Mouse (Mus musculus) intestine, postnatal 0 days (tissue): ENCODE measurements around the gene Kctd11. TPM values are rescaled to one million over a fixed set of nuclear protein-coding genes. Genes with fewer than 3 reads are reported as not detected.

ENCODE experiments used
- ATAC-seq: fragments of 200-750 bp; cut with Nextera tagmentation; 2 replicates; pipeline ENCODE4 v1.8.0; 2017; ENCODE audit warnings: mild to moderate bottlenecking, moderate TSS enrichment, moderate library complexity
- H3K27ac ChIP-seq: fragments of 300-500 bp; sonication (generic); 2 replicates; pipeline ENCODE4 v1.5.1; 2014; ENCODE audit warnings: mild to moderate bottlenecking, low read depth, low read length, moderate library complexity
- H3K27me3 ChIP-seq: fragments of 300-500 bp; sonication (generic); replicated peaks from 2 replicates; pipeline ENCODE4 v1.6.1; 2014; ENCODE audit warnings: low read length, mixed read lengths; ENCODE audit not compliant: control insufficient read depth, insufficient read depth
- H3K36me3 ChIP-seq: fragments of 300-500 bp; sonication (generic); 2 replicates; pipeline ENCODE4 v1.6.1; 2014; ENCODE audit warnings: mild to moderate bottlenecking, moderate library complexity; ENCODE audit not compliant: control insufficient read depth, insufficient read depth
- H3K4me1 ChIP-seq: fragments of 300-500 bp; sonication (generic); replicated peaks from 2 replicates; pipeline ENCODE4 v1.6.1; 2014; ENCODE audit warnings: antibody characterized with exemption, low read length, mixed read lengths; ENCODE audit not compliant: control insufficient read depth, insufficient read depth
- H3K4me2 ChIP-seq: fragments of 300-500 bp; sonication (generic); replicated peaks from 2 replicates; pipeline ENCODE4 v1.6.1; 2014; ENCODE audit warnings: low read depth, mild to moderate bottlenecking, moderate library complexity
- H3K4me3 ChIP-seq: fragments of 300-500 bp; sonication (generic); 2 replicates; pipeline ENCODE4 v1.5.1; 2014; ENCODE audit warnings: low read depth, low read length
- H3K9ac ChIP-seq: fragments of 300-500 bp; sonication (generic); 2 replicates; pipeline ENCODE4 v1.6.1; 2014; ENCODE audit warnings: mild to moderate bottlenecking, low read depth, low read length
- H3K9me3 ChIP-seq: fragments of 300-500 bp; sonication (generic); 2 replicates; pipeline ENCODE4 v1.6.1; 2016; ENCODE audit warnings: mixed run types; ENCODE audit not compliant: control insufficient read depth
- CTCF ChIP-seq: sonication (generic); IDR thresholded peaks from 2 replicates; pipeline ENCODE4 v1.5.1; 2016; ENCODE audit warnings: low read depth, mild to moderate bottlenecking, control low read depth, antibody characterized with exemption, moderate library complexity
- WGBS: fragments of 180-500 bp; shearing (Covaris S2); extraction: QIAGEN DNeasy Blood & Tissue Kit; methylation state at CpG from one replicate; pipeline ENCODE4 v1.1.7; 2014; 5-methylcytosine and 5-hydroxymethylcytosine counted together
- polyA plus RNA-seq: library from polyadenylated mRNA; unstranded; fragments of >200 nt; fragmentation: Nextera tagmentation; extraction: Ambion mirVana; gene quantifications from 2 replicates; pipeline ENCODE4 v1.2.1, GENCODE M21; 2015

Kctd11 gene
- polyA plus RNA-seq, 1 experiment from 2014 or later: 4.0 TPM

GRCm38 (mm10) chr11:69884663-69885062, 3.5 kb upstream of the Kctd11 start:
- WGBS: 76% methylated on average over 8 of the region's 8 CpGs
- no peak overlapping the region for H3K4me3 ChIP-seq
- no peak for TF ChIP-seq CTCF
- no peak for ATAC-seq
- no peaks in the 10 kb centered on the region for H3K9me3 ChIP-seq
- H3K4me1 ChIP-seq: peaks cover 5% of the 10 kb centered on the region; the same call in 1 of the 2 replicates
- H3K36me3 ChIP-seq: no peaks in the 10 kb centered on the region
- no peak overlapping the region for H3K9ac ChIP-seq
- H3K27me3 ChIP-seq: no peaks in the 10 kb centered on the region
- no peak overlapping the region for H3K4me2 ChIP-seq
- no peak overlapping the region for H3K27ac ChIP-seq

- Histone ChIP-seq H3K27me3 (no peaks in the 10 kb centered on the region), H3K27ac (no peak overlapping the region), H3K9ac (no peak overlapping the region), H3K4me3 (no peak overlapping the region), H3K36me3 (no peaks in the 10 kb centered on the region), H3K9me3 (no peaks in the 10 kb centered on the region), H3K4me1 (peaks cover 5% of the 10 kb centered on the region; the same call in 1 of the 2 replicates), H3K4me2 (no peak overlapping the region)
- ATAC-seq: no peak
- TF ChIP-seq CTCF: no peak
- 56% methylated on average over 9 of the region's 9 CpGs for WGBS
Observed at GRCm38 (mm10) chr11:69884240-69884639, 3.0 kb upstream of the Kctd11 start.

DNA sequence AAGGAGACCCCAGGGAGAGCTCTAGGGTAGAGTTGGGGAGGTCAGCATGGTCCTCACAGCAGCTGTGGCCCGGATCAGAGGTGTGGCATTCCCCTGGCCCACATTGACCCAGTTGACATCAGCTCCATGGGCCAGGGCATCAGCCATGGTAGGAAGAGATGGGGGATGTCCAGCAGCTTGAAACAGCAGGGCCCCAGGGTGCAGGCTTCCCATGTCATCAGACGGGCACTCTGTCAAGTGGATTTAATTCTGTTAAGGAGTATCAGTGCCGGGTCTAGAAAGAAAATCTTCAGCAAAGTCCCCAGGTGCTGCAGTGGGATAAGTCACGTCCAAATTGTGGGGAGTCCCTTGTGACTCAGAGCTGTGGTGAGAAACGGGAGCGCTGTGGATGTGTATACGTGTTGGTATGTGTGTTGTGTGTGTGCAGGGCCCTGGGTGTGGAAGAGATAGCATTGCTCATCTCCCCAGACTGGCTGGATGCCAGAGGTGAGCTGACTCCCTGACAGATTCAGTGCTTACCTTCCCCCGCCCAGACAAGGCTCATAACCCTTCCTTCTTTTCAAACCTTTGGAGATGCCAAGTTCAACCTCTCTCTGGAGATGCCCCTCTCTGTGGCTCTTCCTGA, 2.4 kb upstream of the Kctd11 start:
- Histone ChIP-seq H3K4me3 (no peak overlapping the region), H3K27ac (no peak overlapping the region), H3K4me1 (peaks cover 5% of the 10 kb centered on the region; the same call in 1 of the 2 replicates), H3K9me3 (no peaks in the 10 kb centered on the region), H3K27me3 (no peaks in the 10 kb centered on the region), H3K4me2 (no peak overlapping the region), H3K36me3 (no peaks in the 10 kb centered on the region), H3K9ac (no peak overlapping the region)
- no peak for ATAC-seq
- TF ChIP-seq CTCF: no peak
- 80% methylated on average over 8 of the region's 8 CpGs for WGBS

DNA sequence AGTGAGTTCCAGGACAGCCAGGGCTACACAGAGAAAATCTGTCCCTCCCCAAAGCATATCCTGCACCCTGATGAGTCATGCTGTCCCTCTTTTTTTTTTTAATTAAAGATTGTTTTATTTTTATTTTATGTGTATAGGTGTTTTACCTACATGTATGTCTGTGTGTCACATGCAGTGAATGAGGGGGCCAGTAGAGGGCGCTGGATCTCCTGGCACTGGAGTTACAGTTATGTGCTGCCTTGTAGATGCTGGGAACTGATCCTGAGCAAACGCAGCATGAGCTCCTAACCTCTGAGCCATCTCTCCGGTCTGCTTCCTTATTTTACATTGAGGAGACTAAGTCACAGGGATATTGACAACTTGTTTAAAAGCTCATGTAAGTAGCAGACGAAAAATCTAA, 1.9 kb upstream of the Kctd11 start:
- peak; percentile 63 for TF ChIP-seq CTCF
- no peaks in the 10 kb centered on the region for H3K9me3 ChIP-seq
- WGBS: 67% methylated on average over 4 of the region's 4 CpGs
- H3K27me3 ChIP-seq: no peaks in the 10 kb centered on the region
- no peaks in the 10 kb centered on the region for H3K36me3 ChIP-seq
- no peak for ATAC-seq
- H3K27ac ChIP-seq: no peak overlapping the region
- no peak overlapping the region for H3K9ac ChIP-seq
- H3K4me2 ChIP-seq: no peak overlapping the region
- H3K4me3 ChIP-seq: no peak overlapping the region
- H3K4me1 ChIP-seq: peaks cover 5% of the 10 kb centered on the region; the same call in 1 of the 2 replicates

DNA sequence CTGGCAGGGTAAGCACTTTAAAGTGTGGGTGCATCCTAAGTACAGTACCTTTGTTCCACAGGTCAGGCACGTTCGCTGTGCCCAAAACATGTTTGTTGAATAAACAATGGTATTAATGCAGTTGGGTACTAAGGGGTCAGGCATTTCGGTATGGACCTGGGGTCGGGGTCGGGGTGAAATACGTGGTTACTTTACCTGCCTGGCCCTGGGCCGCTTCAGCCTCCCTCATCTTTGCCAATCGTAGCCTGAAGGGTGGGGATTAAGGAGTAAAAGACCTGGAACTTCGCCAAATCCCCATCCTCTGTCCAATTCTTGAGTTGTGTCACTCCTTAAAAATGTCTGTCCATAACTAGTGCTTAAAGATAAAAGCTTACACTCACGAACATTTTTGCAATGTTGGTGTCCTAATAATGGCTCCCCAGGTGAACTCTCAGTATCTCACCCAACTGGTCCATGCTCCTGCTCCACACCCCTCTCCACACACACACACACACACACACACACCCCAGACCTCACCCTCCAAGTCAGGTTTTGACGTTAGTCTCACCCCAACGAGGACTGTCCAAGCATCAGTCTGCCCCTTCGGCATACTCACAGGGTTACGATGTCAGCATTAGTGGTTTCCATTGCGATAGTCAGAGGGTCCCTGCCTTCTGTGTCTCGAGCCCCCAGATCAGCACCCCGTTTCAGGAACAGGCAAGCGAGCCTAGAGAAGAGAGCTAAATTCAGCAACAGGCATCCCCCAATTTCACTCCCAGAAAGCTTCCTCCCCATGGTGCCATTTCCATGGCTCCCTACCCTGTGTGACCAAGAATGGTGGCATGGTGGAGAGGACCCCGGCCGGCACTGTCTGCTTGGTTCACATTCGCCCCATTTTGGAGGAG, 823 bp upstream of the Kctd11 start:
- no peak for ATAC-seq
- Histone ChIP-seq H3K9ac (peak overlapping the region; percentile 51; the same call in 1 of the 2 replicates), H3K9me3 (no peaks in the 10 kb centered on the region), H3K36me3 (no peaks in the 10 kb centered on the region), H3K27me3 (no peaks in the 10 kb centered on the region), H3K4me2 (peak overlapping the region; percentile 87), H3K27ac (0 out of 2 replicates have a peak overlapping the region, but pooled peaks have one; percentile 76), H3K4me3 (peak overlapping the region; percentile 62), H3K4me1 (peaks cover 5% of the 10 kb centered on the region; the same call in 1 of the 2 replicates)
- WGBS: 56% methylated on average over 21 of the region's 21 CpGs
- TF ChIP-seq CTCF: no peak

- no peaks in the 10 kb centered on the region for H3K27me3 ChIP-seq
- H3K9me3 ChIP-seq: no peaks in the 10 kb centered on the region
- H3K27ac ChIP-seq: peak overlapping the region; percentile 76
- WGBS: under 1% methylated on average over 18 of the region's 18 CpGs
- ATAC-seq: peak; percentile 54
- peak overlapping the region; percentile 87 for H3K4me2 ChIP-seq
- TF ChIP-seq CTCF: peak; percentile 89
- H3K4me3 ChIP-seq: peak overlapping the region; percentile 62
- H3K4me1 ChIP-seq: peaks cover 5% of the 10 kb centered on the region; the same call in 1 of the 2 replicates
- peak overlapping the region; percentile 51 for H3K9ac ChIP-seq
- no peaks in the 10 kb centered on the region for H3K36me3 ChIP-seq
Observed at GRCm38 (mm10) chr11:69880506-69880852, 727 bp downstream of the Kctd11 start.
